Mouse (Mus musculus) cerebellum, postnatal 36 days (tissue): ENCODE measurements around the gene 1110065P20Rik.
A peak's percentile ranks its signal among the peaks of the same experiment; 100 is the strongest.

Experiments used
- DNase-seq, 2 experiments: peaks; one replicate each; pipeline ENCODE4 v3.0.0; 2021 to 2022; ENCODE audit warnings: mixed read lengths in 2 of 2

Gene 1110065P20Rik

GRCm38 (mm10) chr4:124840998-124841397, 10.0 kb downstream of the 1110065P20Rik start:
- no peak for DNase-seq

- DNase-seq = peak in 1 of 2 experiments; percentile 25
Observed at GRCm38 (mm10) chr4:124838035-124838700, 12.8 kb downstream of the 1110065P20Rik start.

GRCm38 (mm10) chr4:124832796-124833195, 18.2 kb downstream of the 1110065P20Rik start:
- DNase-seq = no peak

- no peak for DNase-seq
Observed at GRCm38 (mm10) chr4:124829671-124830070, 21.3 kb downstream of the 1110065P20Rik start.

- no peak for DNase-seq
Observed at GRCm38 (mm10) chr4:124825371-124825965, 25.5 kb downstream of the 1110065P20Rik start.

- no peak for DNase-seq
Observed at GRCm38 (mm10) chr4:124824967-124825366, 26.0 kb downstream of the 1110065P20Rik start.

GRCm38 (mm10) chr4:124818832-124819231, 32.2 kb downstream of the 1110065P20Rik start:
- no peak for DNase-seq

- DNase-seq = no peak
Observed at GRCm38 (mm10) chr4:124817803-124818202, 33.2 kb downstream of the 1110065P20Rik start.

- peak; percentile 54 to 63 for DNase-seq
Observed at GRCm38 (mm10) chr4:124815901-124816300, 35.1 kb downstream of the 1110065P20Rik start.

- DNase-seq = peak; percentile 21 to 35
Observed at GRCm38 (mm10) chr4:124811347-124811975, 39.5 kb downstream of the 1110065P20Rik start.

- no peak for DNase-seq
Observed at GRCm38 (mm10) chr4:124810056-124810455, 40.9 kb downstream of the 1110065P20Rik start.

GRCm38 (mm10) chr4:124809136-124809883, 41.7 kb downstream of the 1110065P20Rik start:
- DNase-seq = no peak

- DNase-seq = no peak
Observed at GRCm38 (mm10) chr4:124808511-124808910, 42.5 kb downstream of the 1110065P20Rik start.

- DNase-seq = no peak
Observed at GRCm38 (mm10) chr4:124803406-124803805, 47.6 kb downstream of the 1110065P20Rik start.

- peak; percentile 92 to 94 for DNase-seq
Observed at GRCm38 (mm10) chr4:124802309-124803260, 48.4 kb downstream of the 1110065P20Rik start.

GRCm38 (mm10) chr4:124801552-124802308, 49.3 kb downstream of the 1110065P20Rik start, which contains the start of gene Mtf1:
Mtf1 (plus strand) TSS chr4:124802104.
- DNase-seq = peak; percentile 93
